Mouse (Mus musculus): ENCODE results near the gene Brsk1.

DNA sequence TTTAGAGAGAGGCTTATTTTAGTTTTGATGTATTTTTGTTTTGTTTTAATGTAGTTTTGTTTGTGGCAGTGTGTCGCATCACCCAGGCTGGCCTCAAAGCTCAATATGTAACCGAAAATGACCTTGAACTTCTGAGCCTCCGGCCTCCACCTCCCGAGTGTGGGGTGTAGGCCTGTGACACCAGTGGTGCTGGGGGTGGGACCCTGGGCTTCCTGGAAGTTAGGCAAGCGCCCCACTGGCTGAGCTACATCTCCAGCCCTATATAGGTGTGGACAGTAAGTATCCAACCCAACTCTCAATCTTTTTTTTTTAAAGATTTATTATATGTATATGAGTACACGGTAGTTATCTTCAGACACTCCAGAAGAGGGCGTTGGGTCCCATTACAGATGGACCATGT, 12.8 kb downstream of the Brsk1 start:
- TF ChIP-seq POLR2AphosphoS5 (IDR thresholded peaks at IDR 0.05; ENCODE audit: insufficient replicate concordance, low read depth, low read length) (no peak), CTCF (IDR thresholded peaks at IDR 0.05; ENCODE audit: low read depth, low read length) (no peak), GATA1 (IDR thresholded peaks at IDR 0.05; ENCODE audit: borderline replicate concordance, low read length) (no peak), TAL1 (conservative IDR thresholded peaks at IDR 0.05; ENCODE audit: low read depth, low read length) (no peak)

Data from G1E (cell line).